Mouse (Mus musculus) spleen, adult 2 months (tissue): ENCODE results near the gene Mthfsd. TPM values are rescaled to one million over a fixed set of nuclear protein-coding genes. Genes with fewer than 3 reads are reported as not detected.

Experiments used
- DNase-seq, 2 experiments: peaks; one replicate each; pipeline versions ENCODE4 v3.0.0 to v3.0.0-alpha.2; 2012 to 2021; ENCODE audit warnings: low spot score in 2 of 2, low read depth in 1 of 2
- H3K27ac ChIP-seq: fragments of 200-500 bp; 2 replicates; pipeline ENCODE4 v1.5.1; 2012; ENCODE audit warnings: low read length, inconsistent platforms; ENCODE audit not compliant: insufficient read depth
- H3K27me3 ChIP-seq: fragments of 200-500 bp; 2 replicates; pipeline ENCODE4 v1.6.1; 2012; ENCODE audit warnings: mild to moderate bottlenecking, moderate library complexity, low read length, inconsistent platforms; ENCODE audit not compliant: control insufficient read depth, insufficient read depth
- H3K36me3 ChIP-seq: fragments of 200-500 bp; 2 replicates; pipeline ENCODE4 v1.6.1; 2012; ENCODE audit warnings: mild to moderate bottlenecking, low read length, inconsistent platforms; ENCODE audit not compliant: control insufficient read depth, insufficient read depth
- H3K4me1 ChIP-seq: fragments of 200-500 bp; 2 replicates; pipeline ENCODE4 v1.6.1; 2011; ENCODE audit warnings: inconsistent platforms; ENCODE audit not compliant: control insufficient read depth, insufficient read depth, insufficient read length
- H3K4me3 ChIP-seq: fragments of 200-500 bp; 2 replicates; pipeline ENCODE4 v1.5.1; 2011; ENCODE audit warnings: mild to moderate bottlenecking, inconsistent platforms; ENCODE audit not compliant: insufficient read depth, insufficient read length; ENCODE audit errors: extremely low read depth
- CTCF ChIP-seq: fragments of 200-500 bp; IDR thresholded peaks from 2 replicates; pipeline ENCODE4 v1.5.1; 2011; ENCODE audit warnings: mild to moderate bottlenecking, inconsistent platforms; ENCODE audit not compliant: insufficient read depth, insufficient read length, insufficient replicate concordance; ENCODE audit errors: extremely low read depth
- POLR2A ChIP-seq: fragments of 200-500 bp; IDR thresholded peaks from 2 replicates; pipeline ENCODE4 v1.6.1; 2011; ENCODE audit warnings: low read depth, low read length, inconsistent platforms
- WGBS: fragments of 180-500 bp; shearing (Covaris S2); methylation state at CpG from one replicate; pipeline ENCODE4 v1.1.7; 2018; 5-methylcytosine and 5-hydroxymethylcytosine counted together
- polyA plus RNA-seq: library from polyadenylated mRNA; depleted of rRNA; stranded (reverse); fragments of >200 nt; gene quantifications from 2 replicates; pipeline ENCODE4 v1.2.3, GENCODE M21; 2012

Mthfsd gene
- polyA plus RNA-seq, 1 experiment = 33.6 TPM

GRCm38 (mm10) chr8:121083936-121084209, 24.3 kb downstream of the Mthfsd start:
- Histone ChIP-seq H3K36me3 (no peaks in the 10 kb centered on the region), H3K4me3 (peak overlapping the region; percentile 49; the same call in 1 of the 2 replicates), H3K27me3 (peaks cover 35% of the 10 kb centered on the region), H3K27ac (no peak overlapping the region), H3K4me1 (peaks cover 4% of the 10 kb centered on the region; the same call in 1 of the 2 replicates)
- WGBS = 3% methylated on average over 14 of the region's 27 CpGs
- DNase-seq = no peak
- no peak for TF ChIP-seq CTCF

GRCm38 (mm10) chr8:121083093-121083935, 24.9 kb downstream of the Mthfsd start:
- DNase-seq = peak in 1 of 2 experiments; percentile 11
- H3K4me3 ChIP-seq = peak overlapping the region; percentile 49; the same call in 1 of the 2 replicates
- no peaks in the 10 kb centered on the region for H3K36me3 ChIP-seq
- H3K27me3 ChIP-seq = peaks cover 30% of the 10 kb centered on the region
- TF ChIP-seq POLR2A (no peak), CTCF (no peak)
- WGBS = 1% methylated on average over 89 of the region's 89 CpGs
- peaks cover 4% of the 10 kb centered on the region; the same call in 1 of the 2 replicates for H3K4me1 ChIP-seq
- H3K27ac ChIP-seq = no peak overlapping the region

- TF ChIP-seq POLR2A (no peak), CTCF (no peak)
- no peak overlapping the region for H3K27ac ChIP-seq
- WGBS = 5% methylated on average over 54 of the region's 57 CpGs
- no peak overlapping the region for H3K4me3 ChIP-seq
- H3K27me3 ChIP-seq = peaks cover 30% of the 10 kb centered on the region
- DNase-seq = no peak
- peaks cover 4% of the 10 kb centered on the region; the same call in 1 of the 2 replicates for H3K4me1 ChIP-seq
- no peaks in the 10 kb centered on the region for H3K36me3 ChIP-seq
Measured at GRCm38 (mm10) chr8:121082218-121083092, 25.7 kb downstream of the Mthfsd start.

GRCm38 (mm10) chr8:121081398-121081797, 26.8 kb downstream of the Mthfsd start:
- H3K36me3 ChIP-seq = no peaks in the 10 kb centered on the region
- H3K4me3 ChIP-seq = no peak overlapping the region
- WGBS = 19% methylated on average over 7 of the region's 7 CpGs
- H3K27me3 ChIP-seq = peaks cover 25% of the 10 kb centered on the region
- no peak overlapping the region for H3K27ac ChIP-seq
- peaks cover 4% of the 10 kb centered on the region; the same call in 1 of the 2 replicates for H3K4me1 ChIP-seq
- TF ChIP-seq POLR2A = no peak
- TF ChIP-seq CTCF = no peak
- DNase-seq = no peak

- 5% methylated on average over 49 of the region's 49 CpGs for WGBS
Measured at GRCm38 (mm10) chr8:121080361-121081090, 27.7 kb downstream of the Mthfsd start.

GRCm38 (mm10) chr8:121079944-121080343, 28.2 kb downstream of the Mthfsd start:
- no peak overlapping the region for H3K27ac ChIP-seq
- no peak overlapping the region for H3K4me3 ChIP-seq
- H3K36me3 ChIP-seq = no peaks in the 10 kb centered on the region
- no peak for TF ChIP-seq POLR2A
- 26% methylated on average over 12 of the region's 12 CpGs for WGBS
- H3K4me1 ChIP-seq = peaks cover 4% of the 10 kb centered on the region; the same call in 1 of the 2 replicates
- no peak for DNase-seq
- H3K27me3 ChIP-seq = peaks cover 27% of the 10 kb centered on the region

More at GRCm38 (mm10) chr8:121080361-121081090, 27.7 kb downstream of the Mthfsd start:
- no peak for DNase-seq
- peaks cover 27% of the 10 kb centered on the region for H3K27me3 ChIP-seq
- TF ChIP-seq CTCF = no peak
- no peak overlapping the region for H3K4me3 ChIP-seq
- peaks cover 4% of the 10 kb centered on the region; the same call in 1 of the 2 replicates for H3K4me1 ChIP-seq
- no peaks in the 10 kb centered on the region for H3K36me3 ChIP-seq
- no peak overlapping the region for H3K27ac ChIP-seq

GRCm38 (mm10) chr8:121079201-121079600, 29.0 kb downstream of the Mthfsd start:
- Histone ChIP-seq H3K4me1 (no peaks in the 10 kb centered on the region; the same call in 1 of the 2 replicates), H3K27me3 (peaks cover 26% of the 10 kb centered on the region), H3K4me3 (no peak overlapping the region), H3K27ac (no peak overlapping the region), H3K36me3 (no peaks in the 10 kb centered on the region)
- no peak for TF ChIP-seq POLR2A
- TF ChIP-seq CTCF = no peak
- DNase-seq = no peak
- WGBS = 16% methylated on average over 7 of the region's 7 CpGs
